Mouse (Mus musculus) midbrain, postnatal 0 days (tissue): Measurements from ENCODE around the gene Hrk. TPM values are rescaled to one million over a fixed set of nuclear protein-coding genes. Genes with fewer than 3 reads are reported as not detected.

ENCODE experiments used
- ATAC-seq: fragments of 200-750 bp; cut with Nextera tagmentation; 2 replicates; pipeline ENCODE4 v1.8.0; 2017; ENCODE audit warnings: moderate number of reproducible peaks, mild to moderate bottlenecking, moderate TSS enrichment, moderate library complexity; ENCODE audit not compliant: low FRiP score
- DNase-seq: peaks from one replicate; pipeline ENCODE4 v3.0.0-alpha.2; 2015; ENCODE audit warnings: low spot score
- H3K27ac ChIP-seq: fragments of 300-500 bp; sonication (generic); 2 replicates; pipeline ENCODE4 v1.5.1; 2014; ENCODE audit warnings: low read depth, mild to moderate bottlenecking, low read length, mixed read lengths
- H3K27me3 ChIP-seq: fragments of 300-500 bp; sonication (generic); 2 replicates; pipeline ENCODE4 v1.6.1; 2014; ENCODE audit warnings: low read length, control low read depth, mixed read lengths; ENCODE audit not compliant: insufficient read depth
- H3K36me3 ChIP-seq: fragments of 300-500 bp; sonication (generic); 2 replicates; pipeline ENCODE4 v1.6.1; 2014; ENCODE audit warnings: low read length, control low read depth, mixed read lengths; ENCODE audit not compliant: insufficient read depth
- H3K4me1 ChIP-seq: fragments of 300-500 bp; sonication (generic); 2 replicates; pipeline ENCODE4 v1.6.1; 2014; ENCODE audit warnings: mild to moderate bottlenecking, control low read depth, antibody characterized with exemption, low read length, mixed read lengths; ENCODE audit not compliant: insufficient read depth
- H3K4me2 ChIP-seq: fragments of 300-500 bp; sonication (generic); 2 replicates; pipeline ENCODE4 v1.6.1; 2014; ENCODE audit warnings: low read depth, mild to moderate bottlenecking, low read length, mixed read lengths; ENCODE audit not compliant: poor library complexity, severe bottlenecking
- H3K4me3 ChIP-seq: fragments of 300-500 bp; sonication (generic); 2 replicates; pipeline ENCODE4 v1.5.1; 2014; ENCODE audit warnings: low read depth, mild to moderate bottlenecking, low read length, moderate library complexity
- H3K9ac ChIP-seq: fragments of 300-500 bp; sonication (generic); replicated peaks from 2 replicates; pipeline ENCODE4 v1.6.1; 2014; ENCODE audit warnings: mild to moderate bottlenecking, low read length, moderate library complexity, mixed read lengths; ENCODE audit not compliant: poor library complexity, severe bottlenecking
- H3K9me3 ChIP-seq: fragments of 300-500 bp; sonication (generic); 2 replicates; pipeline ENCODE4 v1.6.1; 2016; ENCODE audit warnings: low read length, control low read depth
- CTCF ChIP-seq: IDR thresholded peaks from 2 replicates; pipeline ENCODE4 v1.5.1; 2016; ENCODE audit warnings: antibody characterized with exemption, mild to moderate bottlenecking
- whole genome bisulfite sequencing: fragments of 180-500 bp; shearing (Covaris S2); extraction: QIAGEN DNeasy Blood & Tissue Kit; methylation state at CpG from one replicate; pipeline ENCODE4 v1.1.7; 2014; 5-methylcytosine and 5-hydroxymethylcytosine counted together
- polyA plus RNA-seq: library from polyadenylated mRNA; unstranded; fragments of >200 nt; fragmentation: Nextera tagmentation; extraction: Ambion mirVana; gene quantifications from 2 replicates; pipeline ENCODE4 v1.2.1, GENCODE M21; 2015
- total RNA-seq: library from RNA; depleted of rRNA; stranded (reverse); fragments of >200 nt; gene quantifications from 2 replicates; pipeline ENCODE4 v1.2.3, GENCODE M21; 2014

Hrk gene
- total and polyA plus RNA-seq, 2 experiments from 2014 or later, result 6.6 to 18.2 TPM

DNA sequence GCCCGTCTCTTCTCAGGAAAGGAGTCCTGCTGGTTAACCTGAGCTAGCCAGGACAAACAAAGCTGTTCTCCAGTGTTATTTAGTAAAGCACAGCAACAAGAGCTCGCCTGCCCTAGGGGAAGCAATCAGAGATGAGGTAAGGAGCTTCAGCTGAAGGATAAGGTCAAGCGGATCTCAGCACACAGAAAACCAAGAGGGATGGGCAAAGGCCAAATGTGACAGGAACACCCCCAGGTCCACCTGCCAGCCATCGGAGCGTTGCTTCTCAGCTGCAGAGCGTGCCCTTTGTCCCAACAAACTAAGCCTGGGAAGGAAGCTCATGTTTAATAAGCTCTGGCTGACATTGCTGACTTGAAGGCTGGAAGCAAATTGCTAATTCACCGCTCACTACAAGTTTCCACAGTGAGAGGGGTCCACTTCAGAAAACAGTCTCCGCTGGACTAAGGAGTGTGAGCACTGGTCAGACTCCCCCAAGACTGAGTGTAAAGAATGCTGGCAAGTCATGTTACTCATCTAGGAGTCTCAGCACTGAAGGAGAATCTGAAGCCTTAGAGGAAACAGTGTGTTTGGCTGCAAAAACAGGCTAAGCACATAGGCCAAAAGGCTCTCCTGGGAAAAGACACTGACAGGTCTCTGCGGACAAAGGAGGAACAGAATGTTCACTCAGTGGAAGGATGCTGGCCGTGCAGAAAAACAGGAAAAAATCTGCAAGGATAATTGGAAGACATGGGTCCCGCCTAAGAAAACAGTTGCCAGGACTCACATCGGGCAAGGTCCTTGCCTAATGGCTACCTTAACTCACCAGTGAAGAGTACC is 21.0 kb upstream of the Hrk start:
- Histone ChIP-seq H3K4me1 (peaks cover 14% of the 10 kb centered on the region; the same call in 1 of the 2 replicates), H3K27me3 (no peaks in the 10 kb centered on the region), H3K4me3 (no peak overlapping the region), H3K36me3 (peaks cover 29% of the 10 kb centered on the region), H3K9me3 (no peaks in the 10 kb centered on the region), H3K4me2 (no peak overlapping the region), H3K27ac (no peak overlapping the region; the same call in 1 of the 2 replicates), H3K9ac (no peak overlapping the region)
- no peak for ATAC-seq
- no peak for TF ChIP-seq CTCF
- no peak for DNase-seq
- 80% methylated on average over 12 of the region's 12 CpGs for WGBS

DNA sequence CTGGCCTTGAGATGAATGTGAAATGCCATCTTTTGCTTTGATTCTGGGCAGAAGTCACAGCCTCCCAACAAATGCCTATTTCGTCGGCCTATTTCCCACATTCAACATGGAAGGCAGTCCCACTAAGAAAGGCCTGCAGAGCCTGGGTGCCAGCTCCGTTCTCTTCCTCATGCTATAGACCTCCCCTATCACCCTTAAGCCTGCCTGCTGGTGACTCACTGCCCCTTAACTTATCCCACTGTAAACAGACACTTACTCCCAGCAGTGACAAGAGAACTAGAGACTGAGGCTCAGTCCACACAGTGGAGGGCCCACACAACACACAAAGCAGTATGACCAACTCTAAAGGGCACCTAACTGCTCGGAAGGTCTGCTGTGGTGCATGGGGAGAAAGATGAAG is 20.1 kb upstream of the Hrk start:
- H3K9ac ChIP-seq, result no peak overlapping the region
- H3K27me3 ChIP-seq, result no peaks in the 10 kb centered on the region
- TF ChIP-seq CTCF, result no peak
- WGBS, result 96% methylated on average over 4 of the region's 4 CpGs
- no peaks in the 10 kb centered on the region for H3K9me3 ChIP-seq
- H3K4me3 ChIP-seq, result no peak overlapping the region
- ATAC-seq, result no peak
- peaks cover 27% of the 10 kb centered on the region for H3K36me3 ChIP-seq
- peaks cover 14% of the 10 kb centered on the region; the same call in 1 of the 2 replicates for H3K4me1 ChIP-seq
- no peak overlapping the region for H3K27ac ChIP-seq
- H3K4me2 ChIP-seq, result no peak overlapping the region
- no peak for DNase-seq

DNA sequence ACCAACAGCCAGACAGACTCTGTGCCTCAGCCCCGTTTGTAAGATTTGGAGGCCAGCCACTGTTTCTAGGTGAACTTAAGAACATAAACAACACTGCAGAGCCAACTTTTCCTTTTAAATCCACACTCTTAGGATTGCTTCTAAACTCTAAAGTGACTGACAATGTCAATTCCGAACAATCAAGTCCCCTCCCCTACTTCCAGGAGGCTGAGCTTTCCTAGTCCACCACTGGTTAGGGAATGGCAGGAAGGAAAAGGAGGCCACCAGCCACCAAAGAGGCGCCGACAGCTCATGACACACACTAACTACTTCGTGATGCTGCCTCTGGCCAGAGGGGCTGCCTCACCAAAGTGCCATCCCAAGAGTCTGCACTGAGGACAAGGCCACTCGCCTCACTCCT is 19.7 kb upstream of the Hrk start:
- no peak overlapping the region for H3K9ac ChIP-seq
- no peak overlapping the region for H3K4me2 ChIP-seq
- H3K36me3 ChIP-seq, result peaks cover 22% of the 10 kb centered on the region
- H3K9me3 ChIP-seq, result no peaks in the 10 kb centered on the region
- DNase-seq, result no peak
- H3K27me3 ChIP-seq, result no peaks in the 10 kb centered on the region
- 83% methylated on average over 6 of the region's 6 CpGs for WGBS
- TF ChIP-seq CTCF, result no peak
- no peak for ATAC-seq
- H3K4me1 ChIP-seq, result peaks cover 14% of the 10 kb centered on the region; the same call in 1 of the 2 replicates
- H3K27ac ChIP-seq, result no peak overlapping the region
- no peak overlapping the region for H3K4me3 ChIP-seq

DNA sequence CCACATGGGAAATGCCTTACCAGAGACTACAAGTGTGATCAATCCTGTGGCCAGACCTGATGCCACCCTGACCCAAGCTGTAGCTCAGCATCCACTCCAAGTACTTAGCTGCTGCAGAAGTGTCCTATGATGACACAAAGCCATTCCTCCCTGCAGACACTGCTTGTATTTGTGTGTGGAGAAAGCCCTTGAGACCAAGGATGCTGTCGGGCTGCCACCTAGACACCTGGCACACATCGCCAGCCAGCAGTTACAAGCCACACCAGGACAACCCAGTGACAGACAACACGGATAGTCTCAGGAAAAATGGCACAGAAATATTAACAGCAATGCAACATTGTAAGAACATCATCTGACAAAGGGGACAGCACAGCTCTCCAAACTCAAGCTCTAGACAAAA is 19.0 kb upstream of the Hrk start:
- Histone ChIP-seq H3K9me3 (no peaks in the 10 kb centered on the region), H3K4me1 (peaks cover 14% of the 10 kb centered on the region; the same call in 1 of the 2 replicates), H3K27me3 (no peaks in the 10 kb centered on the region), H3K4me3 (no peak overlapping the region), H3K27ac (peak overlapping the region; percentile 34; the same call in 1 of the 2 replicates), H3K36me3 (peaks cover 17% of the 10 kb centered on the region), H3K9ac (no peak overlapping the region), H3K4me2 (no peak overlapping the region)
- DNase-seq, result no peak
- WGBS, result 79% methylated on average over 3 of the region's 3 CpGs
- no peak for TF ChIP-seq CTCF
- no peak for ATAC-seq

DNA sequence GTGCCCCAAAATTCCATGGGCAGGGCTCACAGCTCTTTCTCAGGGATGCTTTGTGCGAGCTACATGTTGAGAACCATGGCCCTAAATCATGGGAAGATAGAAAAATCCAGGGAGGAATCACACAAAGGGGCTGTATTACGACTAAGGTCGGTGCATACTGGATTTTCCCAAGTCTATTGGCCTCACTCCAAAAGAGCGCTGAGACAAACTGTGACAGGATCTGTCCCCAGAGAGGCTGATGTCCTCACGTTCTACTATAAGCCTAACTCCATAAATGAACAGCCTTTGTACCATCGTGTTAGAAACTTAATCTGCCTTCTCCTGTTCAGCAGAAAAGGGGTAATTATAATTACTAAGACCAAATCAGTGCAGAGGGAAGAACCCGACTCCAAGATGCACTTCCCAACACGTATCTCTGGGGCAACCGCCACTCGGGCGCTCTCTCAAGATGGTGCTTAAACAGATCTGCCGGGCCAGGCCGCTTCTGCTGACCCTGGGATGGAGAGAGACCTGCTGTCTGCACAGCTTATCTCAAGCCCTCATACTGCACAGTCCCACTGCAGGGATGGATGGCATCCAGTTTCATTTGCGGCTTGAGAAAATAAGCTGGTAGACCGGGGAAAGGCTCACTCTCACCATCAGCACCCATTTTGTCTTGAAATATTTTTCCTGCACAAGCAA is 18.3 kb upstream of the Hrk start:
- peaks cover 14% of the 10 kb centered on the region; the same call in 1 of the 2 replicates for H3K4me1 ChIP-seq
- no peak overlapping the region for H3K9ac ChIP-seq
- ATAC-seq, result no peak
- no peaks in the 10 kb centered on the region for H3K9me3 ChIP-seq
- peak; percentile 72 for DNase-seq
- H3K27ac ChIP-seq, result peak overlapping the region; percentile 38
- H3K4me3 ChIP-seq, result no peak overlapping the region
- TF ChIP-seq CTCF, result no peak
- 57% methylated on average over 15 of the region's 15 CpGs for WGBS
- no peaks in the 10 kb centered on the region for H3K27me3 ChIP-seq
- no peak overlapping the region for H3K4me2 ChIP-seq
- H3K36me3 ChIP-seq, result peaks cover 12% of the 10 kb centered on the region; the same call in 1 of the 2 replicates

DNA sequence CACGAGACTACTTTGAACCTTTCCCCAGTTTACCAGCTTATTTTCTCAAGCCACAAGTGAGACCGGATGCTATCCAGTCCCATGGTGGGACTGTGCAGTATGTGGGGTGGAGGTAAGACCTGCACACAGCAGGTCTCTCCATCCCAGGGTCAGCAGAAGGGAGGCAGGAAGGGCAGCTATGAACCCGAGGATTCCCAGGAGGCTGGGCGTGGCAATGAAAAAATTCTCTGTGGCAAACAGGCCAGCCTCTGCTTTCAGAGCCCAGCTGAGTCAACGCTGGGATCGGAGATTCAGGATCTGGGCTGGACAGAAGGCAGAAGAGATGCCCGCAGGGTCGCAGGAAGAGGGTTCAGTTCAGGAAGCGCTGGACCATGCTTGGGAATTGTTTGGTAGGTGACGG is 17.2 kb upstream of the Hrk start:
- no peak for ATAC-seq
- no peak overlapping the region for H3K9ac ChIP-seq
- H3K4me1 ChIP-seq, result peaks cover 14% of the 10 kb centered on the region; the same call in 1 of the 2 replicates
- no peaks in the 10 kb centered on the region for H3K27me3 ChIP-seq
- WGBS, result 80% methylated on average over 10 of the region's 10 CpGs
- no peak overlapping the region for H3K4me2 ChIP-seq
- no peak overlapping the region for H3K4me3 ChIP-seq
- no peak for TF ChIP-seq CTCF
- DNase-seq, result no peak
- H3K9me3 ChIP-seq, result no peaks in the 10 kb centered on the region
- H3K36me3 ChIP-seq, result peaks cover 5% of the 10 kb centered on the region; the same call in 1 of the 2 replicates
- peak overlapping the region; percentile 26; the same call in 1 of the 2 replicates for H3K27ac ChIP-seq
